Mouse (Mus musculus) cerebellum, adult 9-10 months (tissue): Measurements from ENCODE around the gene Cdip1.
"Not testable (repeated sequence)": the region's sequence is repeated elsewhere in the genome, so short reads cannot be mapped to it uniquely, and the experiment has no call there.

ENCODE experiments used
- DNase-seq: peaks from one replicate; pipeline ENCODE4 v3.0.0; 2022

Cdip1 gene

GRCm38 (mm10) chr16:4768719-4769118 lies 21.4 kb downstream of the Cdip1 start:
- DNase-seq: no peak

DNA sequence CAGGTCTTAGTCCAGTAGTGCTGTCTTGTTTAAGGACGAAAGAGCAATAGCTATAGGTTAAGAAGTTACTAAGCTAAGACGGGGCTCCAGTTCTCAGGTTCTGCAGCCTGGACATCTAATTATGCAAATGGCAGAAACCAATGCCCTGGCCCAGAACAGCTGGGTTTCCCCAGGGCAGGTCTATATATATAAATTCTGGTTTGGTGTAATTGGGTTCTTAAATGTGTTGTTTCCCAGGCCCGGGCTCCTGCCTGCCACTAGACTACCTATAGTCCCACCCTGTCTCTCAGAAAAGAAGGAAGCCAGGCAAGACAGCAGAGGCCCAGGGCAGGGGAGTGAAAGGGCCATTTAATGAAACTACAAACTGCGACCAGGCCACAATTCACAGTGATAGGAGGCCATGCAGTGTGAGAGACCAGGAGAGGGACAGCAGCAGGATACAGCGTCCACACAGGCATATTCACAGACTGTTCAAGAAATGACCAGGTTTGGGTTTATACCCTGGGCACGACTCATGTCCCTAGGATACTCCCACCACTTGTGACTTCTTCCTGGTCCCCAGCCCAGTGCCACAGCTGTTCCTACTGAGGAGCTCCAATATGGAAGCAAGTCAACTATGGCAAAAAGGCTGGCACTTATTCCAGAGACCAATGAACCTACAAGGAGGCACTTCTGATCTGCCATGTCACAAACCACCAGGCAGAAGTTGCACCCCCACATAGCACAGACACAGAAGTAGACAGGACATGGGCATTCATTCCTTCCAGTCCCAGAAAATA lies 22.9 kb downstream of the Cdip1 start:
- DNase-seq: no peak

DNA sequence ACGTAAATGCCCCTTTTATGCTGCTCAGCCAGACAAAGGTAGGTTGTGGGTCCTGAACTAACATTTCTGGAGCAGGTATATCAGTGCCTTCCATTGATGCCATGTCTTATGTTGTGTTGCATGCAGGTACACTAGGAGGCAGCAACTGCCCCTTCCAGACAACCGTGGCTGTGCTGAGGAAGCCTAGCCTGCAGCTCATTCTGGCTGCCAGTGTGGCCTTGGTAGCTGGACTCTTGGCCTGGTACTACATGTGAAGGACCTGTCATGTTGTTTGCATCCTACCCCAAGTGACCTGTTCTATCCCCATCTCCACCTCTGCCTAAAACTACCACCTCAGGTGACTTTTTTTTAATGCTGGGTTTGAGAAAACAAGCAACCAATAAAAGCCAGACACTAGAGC lies 24.2 kb downstream of the Cdip1 start:
- no peak for DNase-seq

DNA sequence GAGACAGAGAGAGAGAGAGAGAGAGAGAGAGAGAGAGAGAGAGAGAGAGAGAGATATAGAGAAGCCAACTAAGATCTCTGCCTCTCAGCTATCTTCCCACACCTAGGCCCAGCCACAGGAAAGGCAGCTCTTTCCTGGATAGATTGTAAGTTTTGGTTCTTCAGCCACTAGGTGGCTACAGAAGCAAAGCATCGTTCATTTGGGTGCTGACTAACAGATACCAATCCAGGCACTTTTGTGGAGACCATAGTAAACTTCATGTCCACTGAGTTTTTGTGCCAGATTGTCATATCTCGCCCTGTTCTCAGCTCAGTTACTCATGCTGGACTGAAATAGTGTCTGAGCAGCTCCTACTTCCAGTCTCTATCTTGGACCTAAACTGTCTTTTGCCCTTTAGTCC lies 26.8 kb downstream of the Cdip1 start:
- peak; percentile 55 for DNase-seq

GRCm38 (mm10) chr16:4762437-4762836 lies 27.7 kb downstream of the Cdip1 start:
- DNase-seq: no peak

- not testable (repeated sequence) for DNase-seq
These were observed 33.3 kb downstream of the Cdip1 start for GRCm38 (mm10) chr16:4756660-4757335.

GRCm38 (mm10) chr16:4754045-4754444 lies 36.0 kb downstream of the Cdip1 start:
- no peak for DNase-seq

GRCm38 (mm10) chr16:4752155-4752554 lies 37.9 kb downstream of the Cdip1 start:
- no peak for DNase-seq

DNA sequence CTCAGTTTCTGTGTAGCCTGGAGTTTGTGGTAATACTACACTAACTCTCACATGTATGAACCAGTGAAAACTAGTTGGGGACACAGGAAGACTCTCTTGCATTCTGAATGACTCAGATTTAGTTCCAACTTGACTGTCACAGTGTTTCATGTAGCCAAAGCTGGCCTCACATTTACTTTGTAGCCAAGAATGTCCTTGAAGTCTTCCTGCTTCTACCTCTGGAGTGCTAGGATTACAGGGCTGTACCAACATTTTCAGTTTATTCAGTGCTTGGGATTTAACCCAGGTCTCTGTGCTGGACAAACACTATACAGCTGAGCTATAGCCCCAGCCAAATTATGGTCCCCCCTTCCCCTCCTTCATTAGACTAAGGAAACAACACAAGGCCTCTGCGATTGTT lies 47.9 kb downstream of the Cdip1 start:
- no peak for DNase-seq

- no peak for DNase-seq
These were observed 50.1 kb downstream of the Cdip1 start for GRCm38 (mm10) chr16:4739994-4740393.

DNA sequence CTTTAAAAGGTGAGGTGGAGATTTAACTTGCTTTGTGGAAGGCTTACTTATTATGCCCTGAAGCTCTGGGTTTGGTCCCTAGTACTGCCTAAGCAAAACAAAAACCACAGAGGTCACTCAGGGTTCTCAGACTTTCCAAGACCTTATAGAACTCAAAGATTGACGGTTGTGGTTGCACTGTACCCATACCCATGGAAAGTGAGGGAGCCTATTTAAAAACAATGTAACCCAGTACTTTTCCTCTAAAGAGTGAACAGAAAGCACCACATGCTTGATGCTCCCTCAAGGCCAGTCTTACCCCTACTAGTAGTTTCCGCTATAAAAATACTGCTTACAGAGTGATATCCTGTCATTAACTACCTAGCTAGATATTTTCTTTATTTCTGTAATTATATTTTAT lies 53.8 kb downstream of the Cdip1 start:
- no peak for DNase-seq

GRCm38 (mm10) chr16:4730776-4731358 lies 59.2 kb downstream of the Cdip1 start:
- no peak for DNase-seq

DNA sequence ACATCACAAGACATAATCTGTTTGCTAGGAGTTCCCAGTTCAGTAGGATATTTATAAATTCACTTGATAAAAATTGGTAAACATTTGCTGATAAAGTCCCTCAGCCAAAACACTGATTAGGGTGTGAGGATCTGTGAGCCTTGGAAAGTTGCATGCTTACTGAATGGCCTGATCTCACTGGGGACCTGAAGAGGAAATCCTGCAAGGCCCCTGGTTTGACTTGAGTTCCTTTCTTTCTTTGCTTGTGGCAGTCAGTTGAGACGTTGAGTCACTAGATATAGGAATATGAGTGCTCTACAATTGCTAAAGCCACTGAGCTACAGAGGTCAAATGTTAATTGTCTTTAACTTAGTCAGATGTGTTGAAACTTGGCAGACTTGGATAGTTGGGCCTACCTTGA lies 62.1 kb downstream of the Cdip1 start:
- no peak for DNase-seq

GRCm38 (mm10) chr16:4727526-4727925 lies 62.6 kb downstream of the Cdip1 start:
- DNase-seq: no peak

GRCm38 (mm10) chr16:4726528-4727128 lies 63.5 kb downstream of the Cdip1 start:
- peak; percentile 57 for DNase-seq

DNA sequence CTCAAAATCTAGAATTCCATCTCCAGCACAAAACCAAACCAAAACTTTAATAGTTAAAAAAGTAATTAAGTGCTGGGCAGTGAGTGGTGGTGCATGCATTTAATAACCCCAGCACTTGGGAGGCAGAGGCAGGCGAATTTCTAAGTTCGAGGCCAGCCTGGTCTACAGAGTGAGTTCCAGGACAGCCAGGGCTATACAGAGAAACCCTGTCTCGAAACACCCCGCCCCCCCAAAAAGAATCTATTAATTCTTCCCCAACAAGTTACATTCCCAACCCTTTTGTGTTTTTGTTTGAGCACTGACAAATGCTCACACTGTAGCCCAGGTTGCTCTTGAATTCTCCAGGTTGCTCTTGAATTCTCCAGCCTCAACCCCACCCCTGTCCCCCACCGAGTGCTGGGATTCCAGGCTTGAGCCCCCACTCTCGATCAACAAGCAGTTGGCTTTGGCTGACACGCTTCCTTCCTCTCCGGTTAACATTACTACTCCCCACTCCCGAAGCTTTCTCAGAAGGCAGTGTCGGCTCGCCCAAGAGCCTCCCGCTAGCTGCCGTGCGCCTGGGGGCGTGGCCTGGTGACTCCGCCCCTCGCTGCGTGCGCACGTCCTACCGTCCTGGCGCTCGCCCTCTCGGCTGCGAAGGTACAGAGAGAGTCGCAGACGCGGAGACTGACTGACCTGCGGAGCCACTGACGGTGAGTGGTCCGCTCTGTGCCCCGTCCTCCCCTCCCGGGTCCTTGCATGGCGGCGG lies 64.1 kb downstream of the Cdip1 start, which contains the start of gene Hmox2:
Gene Hmox2 (plus strand): TSS at position 582 of the 748 bp plus-strand sequence.
- DNase-seq: peak; percentile 92

GRCm38 (mm10) chr16:4725266-4725665 lies 64.8 kb downstream of the Cdip1 start:
- DNase-seq: no peak

DNA sequence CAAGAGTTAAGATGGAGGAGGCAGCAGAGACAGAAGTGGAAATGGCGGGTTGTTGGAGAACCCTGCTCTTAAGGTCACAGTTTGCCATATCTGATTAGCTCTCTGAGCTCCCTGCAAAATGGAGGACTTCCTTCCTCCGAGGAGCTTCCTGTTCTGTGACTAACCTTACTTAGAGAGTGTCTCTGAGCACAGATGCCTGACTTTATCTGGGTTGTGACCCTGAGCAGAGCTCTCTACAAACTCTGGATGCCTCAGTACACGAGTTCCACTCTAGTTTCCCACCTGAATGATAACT lies 67.2 kb downstream of the Cdip1 start:
- no peak for DNase-seq

DNA sequence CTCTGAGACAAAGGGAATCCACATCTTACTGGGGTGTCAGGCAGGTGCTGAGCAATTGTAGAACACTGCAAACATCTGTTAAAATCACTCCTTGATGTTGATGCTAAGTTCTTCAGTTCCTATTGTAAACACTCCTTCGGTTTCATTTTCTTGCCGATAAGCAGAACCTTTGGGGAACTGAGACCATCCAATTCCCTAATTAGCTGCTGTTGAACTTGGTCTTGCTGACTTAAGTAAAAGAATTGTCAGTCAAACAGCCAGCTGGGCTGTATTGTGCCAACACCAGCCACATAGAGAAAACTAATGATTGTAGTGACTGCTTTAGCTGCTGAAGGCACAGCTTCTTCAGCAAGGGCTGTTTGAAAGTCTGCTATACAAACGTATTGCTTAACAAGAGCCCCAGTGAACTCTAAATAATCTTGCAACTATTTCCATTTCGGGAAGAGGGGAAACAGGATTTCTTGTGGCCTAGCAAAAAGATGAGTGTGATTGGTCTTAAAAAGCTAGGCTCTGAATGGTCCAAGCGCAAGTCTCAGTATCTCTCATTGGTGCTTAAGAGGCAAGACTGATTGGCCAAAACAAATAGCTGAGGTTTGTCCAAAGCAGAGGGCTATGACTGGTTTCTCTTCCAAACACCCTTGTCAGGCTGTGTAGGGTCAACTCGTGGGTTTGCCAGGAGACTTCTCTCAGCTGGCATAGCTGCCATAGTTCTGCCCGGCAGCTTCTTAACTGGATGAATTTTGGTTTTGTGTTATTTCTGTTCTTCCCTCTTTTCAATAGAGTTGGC lies 67.8 kb downstream of the Cdip1 start:
- no peak for DNase-seq

- DNase-seq: peak; percentile 84
These were observed 71.2 kb downstream of the Cdip1 start, which contains the start of gene Nmral1 for GRCm38 (mm10) chr16:4718753-4719518. Gene Nmral1, minus strand, starts transcription at chr16:4719356.

- no peak for DNase-seq
These were observed 72.2 kb downstream of the Cdip1 start for GRCm38 (mm10) chr16:4717866-4718265.
